Mouse (Mus musculus) mouse embryonic stem cell (cell line): ENCODE results near the gene Tulp1.
"Not testable (repeated sequence)": the region's sequence is repeated elsewhere in the genome, so short reads cannot be mapped to it uniquely, and the experiment has no call there.

Experiments used
- in situ Hi-C, 2 experiments: fragments of 300-500 bp; cut with MboI; formaldehyde crosslinking; loops; 1 replicate in 1 of 2; 3 replicates in 1 of 2; pipeline ENCODE4 v1.14.3; 2019 to 2020; ENCODE audit warnings: low sequenced_read_pairs in 2 of 2, low pct_unique_long_range_greater_than_20kb in 1 of 2, mixed read lengths in 1 of 2; ENCODE audit not compliant: unreplicated experiment in 1 of 2

Tulp1 gene

DNA sequence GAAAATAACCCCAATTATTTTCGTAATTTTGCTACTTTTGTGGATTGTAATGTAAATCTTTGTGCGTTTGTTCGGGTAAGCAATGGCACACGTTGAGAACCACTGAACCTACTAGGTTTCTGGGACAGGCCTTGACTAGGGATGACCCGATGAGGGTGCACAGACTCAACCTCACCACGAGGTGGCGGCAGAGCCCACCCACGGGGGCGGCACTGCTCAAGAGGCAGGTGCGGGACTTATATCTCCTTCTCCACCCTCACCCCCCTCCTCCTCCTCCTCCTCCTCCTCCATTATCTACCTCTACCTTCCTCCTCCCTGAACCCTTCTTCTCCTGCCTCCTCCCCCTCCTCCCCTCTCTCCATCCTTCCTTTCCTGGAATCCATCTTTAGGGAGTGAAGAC, 8.8 kb upstream of the Tulp1 start:
- in situ Hi-C loops, result no loop called here

DNA sequence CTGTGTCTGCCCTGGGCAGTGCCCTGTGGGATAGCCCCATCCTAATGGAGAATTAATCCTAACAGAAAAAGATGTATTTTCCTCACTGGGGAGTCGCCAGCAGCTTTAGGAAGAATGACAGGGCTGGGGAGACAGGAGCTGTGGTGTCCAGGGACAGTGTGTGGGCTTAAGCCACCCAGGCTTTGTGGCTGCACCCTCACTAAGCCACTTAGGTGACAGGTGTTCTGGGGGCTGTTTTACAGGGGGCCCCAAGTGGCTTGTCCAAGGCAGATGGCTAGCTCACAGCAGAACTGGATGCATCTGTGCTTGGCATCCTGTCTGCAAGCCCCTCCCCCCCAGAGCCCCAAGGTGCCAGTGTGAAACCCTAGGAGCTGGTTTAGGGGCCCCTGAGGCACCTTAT, 6.9 kb upstream of the Tulp1 start:
- in situ Hi-C loops, result no loop called here

DNA sequence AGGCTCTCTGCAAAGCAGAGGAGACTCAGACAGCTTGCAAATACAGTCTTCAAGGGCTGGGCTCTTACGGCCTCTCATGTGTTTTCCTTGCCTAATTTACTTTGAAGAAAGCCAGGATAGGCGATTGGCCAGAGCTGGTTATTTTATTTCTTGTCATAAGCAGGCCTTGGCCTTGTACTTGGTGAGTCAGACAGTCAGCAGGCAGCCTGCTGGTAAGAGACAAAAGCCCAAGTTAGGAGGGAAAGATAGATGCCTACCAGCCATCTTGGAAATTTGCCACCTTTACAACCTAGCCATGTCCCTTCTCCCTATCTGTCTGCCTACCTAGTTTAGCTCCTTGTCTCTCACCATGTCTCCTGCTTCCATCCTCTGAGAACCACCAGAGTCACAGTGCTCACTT, 6.3 kb upstream of the Tulp1 start:
- in situ Hi-C loops, result no loop called here

DNA sequence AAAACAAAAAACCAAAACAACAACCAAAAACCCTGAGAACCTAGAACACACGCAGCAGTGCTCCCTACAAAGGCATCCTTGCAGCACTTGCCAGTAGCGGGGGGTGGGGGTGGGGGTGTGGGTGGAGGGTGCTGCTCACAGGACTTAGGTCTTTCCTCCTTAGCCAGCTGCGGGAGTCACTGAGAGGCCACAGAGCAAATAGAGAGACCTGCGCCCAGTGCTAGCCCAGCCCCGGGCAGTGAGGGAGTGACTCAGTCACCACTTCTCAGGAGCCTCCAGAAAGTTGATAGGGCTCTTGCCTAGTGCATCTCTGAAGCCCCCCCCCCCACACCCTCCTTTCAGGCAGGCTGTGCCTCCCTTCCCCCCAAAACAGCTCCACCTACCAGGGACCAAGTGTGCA, 4.0 kb upstream of the Tulp1 start:
- in situ Hi-C loops, result no loop called here

DNA sequence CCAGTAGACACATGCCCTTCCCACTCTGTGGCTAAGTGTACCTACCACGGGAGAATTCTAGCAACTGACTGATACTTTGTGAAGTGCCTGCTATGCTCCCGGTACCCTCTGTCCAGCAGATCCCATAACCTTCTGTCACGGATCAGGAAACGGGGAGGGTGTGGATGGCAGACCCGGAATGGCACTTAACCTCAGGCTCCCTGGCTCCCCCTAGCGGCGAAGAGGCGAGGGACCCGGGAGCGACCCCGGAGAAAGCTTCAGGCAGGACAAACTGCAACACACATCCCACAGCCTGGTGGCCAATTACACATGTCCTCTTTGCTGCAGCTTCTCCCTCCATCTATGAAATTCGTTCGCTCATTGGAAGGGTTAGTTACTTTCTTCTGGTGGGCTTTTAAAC, 3.4 kb upstream of the Tulp1 start:
- in situ Hi-C loops, result no loop called here

DNA sequence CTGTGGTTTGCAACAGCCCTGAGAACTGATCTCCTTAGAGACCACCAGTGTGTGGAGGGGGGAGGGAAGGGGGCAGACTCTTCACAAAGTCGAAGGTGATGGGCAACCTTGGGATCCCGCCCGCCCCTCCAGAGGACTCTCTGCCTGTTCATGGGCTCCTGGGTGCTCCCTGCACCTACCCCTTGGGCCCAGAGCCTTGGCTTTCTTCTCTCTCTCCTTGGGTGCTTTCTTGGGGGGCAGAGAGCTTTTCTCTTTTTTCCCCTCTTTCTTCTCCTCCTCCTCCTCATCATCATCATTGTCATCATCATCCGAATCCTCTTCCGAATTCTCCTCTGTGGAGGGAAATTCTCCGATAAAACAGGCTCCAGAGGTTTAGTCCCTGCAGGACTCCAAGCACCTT, 1.5 kb downstream of the Tulp1 start:
- in situ Hi-C loops, result no loop called here

DNA sequence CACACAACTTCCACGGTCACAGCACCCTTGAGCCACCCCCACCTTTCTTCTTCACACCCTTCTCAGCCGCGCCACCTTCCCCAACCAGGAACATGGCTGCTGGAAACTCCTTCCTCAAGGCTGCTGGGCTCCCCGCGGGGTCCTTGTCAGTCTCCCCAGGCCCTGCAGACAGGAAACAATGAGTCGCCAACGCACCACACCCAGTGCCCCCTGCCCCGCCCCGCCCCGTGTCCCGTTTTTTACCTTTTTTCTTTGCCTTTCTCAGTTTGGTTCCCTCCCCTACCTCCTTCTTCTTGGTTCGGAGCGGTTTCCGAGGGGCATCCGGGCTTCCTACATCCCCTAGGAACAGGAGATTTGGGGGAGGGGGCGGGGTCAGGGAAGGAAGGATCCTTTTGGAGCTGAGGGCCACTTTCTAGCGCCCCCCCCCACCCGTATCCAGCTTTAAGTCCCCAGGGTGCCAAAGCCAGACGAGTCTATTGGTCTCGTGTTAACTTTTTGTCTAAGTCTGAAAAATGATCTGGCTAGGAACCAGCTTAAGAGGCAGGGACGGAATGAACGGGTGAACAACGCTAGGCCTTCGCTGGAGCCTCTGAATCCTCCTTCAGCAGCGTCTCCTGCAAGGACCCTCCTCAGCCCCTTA, 2.2 kb downstream of the Tulp1 start:
- in situ Hi-C loops, result no loop called here

DNA sequence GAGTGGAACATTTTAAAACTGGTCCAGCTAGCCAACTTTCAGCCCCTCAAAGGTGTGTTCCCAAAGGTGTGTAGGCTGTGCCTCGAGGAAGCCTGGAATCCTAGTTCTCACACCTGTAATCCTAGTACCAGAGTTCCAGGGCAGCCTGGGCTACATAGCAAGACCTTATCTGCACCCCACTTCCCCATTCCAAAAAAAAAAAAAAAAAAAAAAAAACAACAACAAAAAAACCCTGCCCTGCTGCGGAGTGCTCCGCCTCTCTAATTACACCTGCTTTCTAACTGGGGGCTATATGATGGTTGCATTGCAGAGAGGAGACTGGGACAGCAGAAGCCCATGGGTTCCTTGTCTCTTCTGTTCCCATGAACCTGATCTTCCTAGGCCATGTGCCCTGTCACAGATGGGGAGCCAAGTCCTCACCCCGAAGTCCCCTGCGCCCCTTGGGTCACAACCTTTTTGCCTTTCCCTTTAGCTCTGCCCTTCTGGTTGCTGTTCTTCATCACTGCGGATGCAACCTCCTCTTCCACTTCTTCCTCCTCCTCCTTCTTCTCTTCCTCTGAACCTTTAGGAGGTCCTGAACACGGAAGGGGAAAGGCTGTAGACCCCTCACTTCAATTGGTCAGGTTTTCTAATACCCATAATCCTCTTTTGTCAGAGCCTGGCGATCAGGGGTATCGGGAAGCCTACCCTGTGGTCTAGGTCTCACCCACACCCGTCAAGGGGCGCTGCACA, 2.9 kb downstream of the Tulp1 start:
- in situ Hi-C loops, result no loop called here

DNA sequence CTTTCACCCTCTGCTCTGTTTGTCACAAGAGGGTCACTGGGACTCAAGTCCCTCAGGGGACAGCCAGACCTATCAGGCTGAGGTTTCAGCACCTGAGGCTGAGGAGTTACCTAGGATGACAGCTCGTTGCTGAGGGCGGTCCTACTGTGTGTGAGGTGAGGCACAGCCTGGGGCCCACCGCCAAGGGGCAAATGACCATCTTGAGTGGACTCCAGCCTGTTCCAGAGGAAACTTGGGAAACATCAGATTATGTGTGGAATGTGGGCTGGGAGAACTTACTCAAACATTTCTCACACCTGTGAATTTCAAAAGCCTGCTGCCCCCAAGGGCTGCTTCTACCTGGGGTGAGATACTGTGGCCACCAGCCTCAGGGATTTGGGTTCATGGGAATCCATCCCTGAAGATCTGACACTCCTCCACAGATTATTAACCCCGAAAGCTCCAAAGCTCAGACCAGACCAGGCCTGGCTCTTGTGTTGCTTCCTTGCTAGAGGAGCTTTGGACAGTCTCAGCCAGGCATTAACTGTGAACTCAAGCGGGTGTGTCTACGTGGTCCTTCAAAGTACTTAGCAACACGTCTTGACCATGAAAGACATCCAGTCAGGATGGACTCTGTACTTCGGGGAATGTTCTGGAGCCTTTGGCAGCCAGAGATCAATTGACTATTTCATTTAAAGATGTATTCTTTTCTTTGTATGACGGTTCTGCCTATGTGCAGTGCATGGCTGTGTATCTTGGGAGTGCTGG, 4.3 kb downstream of the Tulp1 start:
- in situ Hi-C loops, result no loop called here

DNA sequence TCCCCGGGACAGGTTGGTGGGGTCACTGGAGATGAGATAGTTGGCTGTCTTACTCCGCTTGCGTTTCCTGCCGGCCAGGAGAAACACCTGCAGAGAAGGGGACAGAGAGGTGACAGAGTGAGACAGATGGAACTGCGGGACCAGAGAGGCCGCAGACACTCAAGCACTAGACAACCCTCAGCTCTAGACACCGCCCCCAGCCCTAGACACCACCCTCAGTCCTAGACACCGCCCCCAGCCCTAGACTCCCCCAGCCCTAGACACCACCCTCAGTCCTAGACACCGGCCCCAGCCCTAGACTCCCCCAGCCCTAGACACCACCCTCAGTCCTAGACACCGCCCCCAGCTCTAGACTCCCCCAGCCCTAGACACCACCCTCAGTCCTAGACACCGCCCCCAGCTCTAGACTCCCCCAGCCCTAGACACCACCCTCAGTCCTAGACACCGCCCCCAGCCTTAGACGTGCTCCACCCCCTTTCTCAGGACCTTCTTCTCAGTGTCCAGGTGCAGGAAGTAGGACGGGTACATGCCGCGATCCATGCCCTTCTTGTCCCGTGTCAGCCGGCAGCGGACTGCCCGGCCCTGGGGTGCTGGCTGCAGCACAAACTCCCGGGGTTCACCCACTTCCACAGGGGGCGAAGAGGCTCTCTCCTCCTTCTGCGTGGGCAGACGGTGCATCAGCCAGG, 6.3 kb downstream of the Tulp1 start:
- in situ Hi-C loops, result not testable (repeated sequence)

DNA sequence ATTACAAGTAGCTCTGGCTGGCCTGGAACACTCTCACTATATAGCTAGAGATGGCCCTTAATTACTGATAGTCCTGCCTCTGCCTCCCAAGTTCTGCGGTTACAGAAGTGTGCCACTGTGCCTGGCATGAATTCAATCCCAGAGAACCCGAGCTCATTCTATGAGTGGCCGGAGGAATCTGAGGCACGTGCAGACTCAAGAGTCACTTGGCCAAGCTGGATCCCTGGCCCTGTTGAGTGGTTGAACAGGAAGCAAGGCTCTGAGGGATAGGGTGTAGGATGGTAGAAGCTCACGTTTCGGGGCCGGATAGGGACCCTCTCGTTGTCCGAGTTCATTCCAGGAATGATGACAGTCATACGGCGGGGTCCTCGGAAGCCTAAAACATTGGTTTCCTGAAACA, 9.2 kb downstream of the Tulp1 start:
- in situ Hi-C loops, result no loop called here

DNA sequence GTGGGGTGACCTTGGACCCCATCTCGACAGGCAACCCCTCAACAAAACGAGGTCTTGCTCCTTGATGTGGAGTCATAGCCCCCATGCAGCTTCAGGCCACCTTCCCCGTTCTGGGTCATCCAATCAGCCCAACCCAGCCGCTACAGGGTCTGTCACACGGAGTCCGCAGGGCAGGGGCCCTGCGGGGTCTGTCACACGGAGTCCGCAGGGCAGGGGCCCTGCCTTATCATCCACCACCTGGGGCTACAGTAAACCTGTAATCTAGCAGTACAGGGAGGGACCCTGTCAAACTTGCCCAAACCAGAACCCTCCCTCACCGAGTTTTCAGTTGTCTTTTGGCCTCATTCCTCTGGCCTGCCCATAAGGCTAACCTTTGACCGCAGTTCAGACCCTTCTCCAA, 13.0 kb downstream of the Tulp1 start:
- in situ Hi-C loops, result no loop called here

DNA sequence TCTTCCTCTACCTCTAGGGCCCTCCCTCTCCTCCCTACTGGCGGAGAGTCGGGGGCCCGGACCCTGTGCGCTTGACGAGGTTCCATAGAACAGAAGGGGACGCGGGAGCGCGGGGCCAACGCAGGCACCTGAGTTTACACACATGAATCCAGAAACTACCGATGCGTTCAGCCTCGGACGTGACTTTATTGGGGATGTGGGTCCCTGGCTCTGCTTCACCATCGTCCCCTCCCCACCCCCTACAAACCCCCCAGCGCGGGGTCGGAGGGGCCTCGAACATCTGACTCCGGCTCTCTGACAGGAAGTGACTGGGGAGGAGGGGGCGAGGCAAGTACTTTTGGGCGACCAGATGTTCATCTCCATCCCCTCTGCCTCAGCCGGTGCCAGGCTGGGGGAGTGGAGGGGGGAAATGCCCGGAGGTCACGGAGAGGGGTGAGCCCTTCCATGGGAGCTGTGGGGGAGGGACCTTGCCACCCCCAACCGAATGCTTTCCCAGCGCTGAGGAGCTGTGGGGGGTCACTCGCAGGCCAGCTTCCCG, 13.6 kb downstream of the Tulp1 start:
- in situ Hi-C loops, result no loop called here

DNA sequence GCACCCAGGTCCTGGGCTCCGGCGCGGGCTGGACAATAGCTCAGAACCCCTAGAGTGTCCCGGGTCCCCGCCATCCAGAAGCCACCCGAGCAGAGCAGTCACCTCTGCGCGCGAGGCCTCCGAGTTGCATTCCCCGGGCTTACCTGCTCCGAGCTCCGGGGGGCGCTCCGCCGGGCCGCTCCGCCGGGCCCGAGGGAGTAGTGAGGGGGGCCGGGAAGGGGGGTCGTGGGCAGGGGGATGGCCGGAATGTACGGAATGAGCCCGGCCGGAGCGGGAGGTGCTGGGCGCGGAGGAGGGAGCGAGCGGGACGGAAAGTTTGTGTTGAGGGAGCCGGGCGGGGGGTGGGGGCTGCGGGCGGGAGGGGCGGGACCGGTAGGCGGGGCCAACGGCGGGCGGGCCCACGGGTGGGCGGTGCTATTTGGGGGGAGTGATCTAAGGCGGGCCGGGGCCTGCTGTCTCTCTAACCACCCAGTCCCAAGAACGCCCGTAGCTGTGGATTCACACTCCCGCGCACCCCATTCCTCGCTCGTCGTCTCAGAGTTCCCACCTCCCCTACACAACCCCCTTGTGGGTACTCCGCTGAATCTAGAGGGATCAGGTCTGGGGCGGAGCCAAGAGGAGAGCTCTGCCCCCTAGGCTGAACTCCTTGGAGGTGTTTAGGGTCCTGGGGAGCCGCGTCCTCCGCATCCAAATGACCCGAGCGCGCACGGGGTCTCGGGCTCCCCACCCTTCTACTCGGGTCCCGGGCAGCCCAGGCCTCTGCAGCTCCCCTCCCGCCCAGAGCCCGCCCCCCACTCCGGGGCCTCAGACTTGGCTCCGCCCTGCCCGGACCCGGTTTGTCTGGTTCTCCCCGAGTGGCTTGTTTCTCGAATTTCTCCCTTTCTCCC, 14.3 kb downstream of the Tulp1 start, which contains the start of gene Tead3:
Tead3 (minus strand) TSS at position 352 of the 887 bp plus-strand sequence.
- in situ Hi-C loops, result no loop called here

DNA sequence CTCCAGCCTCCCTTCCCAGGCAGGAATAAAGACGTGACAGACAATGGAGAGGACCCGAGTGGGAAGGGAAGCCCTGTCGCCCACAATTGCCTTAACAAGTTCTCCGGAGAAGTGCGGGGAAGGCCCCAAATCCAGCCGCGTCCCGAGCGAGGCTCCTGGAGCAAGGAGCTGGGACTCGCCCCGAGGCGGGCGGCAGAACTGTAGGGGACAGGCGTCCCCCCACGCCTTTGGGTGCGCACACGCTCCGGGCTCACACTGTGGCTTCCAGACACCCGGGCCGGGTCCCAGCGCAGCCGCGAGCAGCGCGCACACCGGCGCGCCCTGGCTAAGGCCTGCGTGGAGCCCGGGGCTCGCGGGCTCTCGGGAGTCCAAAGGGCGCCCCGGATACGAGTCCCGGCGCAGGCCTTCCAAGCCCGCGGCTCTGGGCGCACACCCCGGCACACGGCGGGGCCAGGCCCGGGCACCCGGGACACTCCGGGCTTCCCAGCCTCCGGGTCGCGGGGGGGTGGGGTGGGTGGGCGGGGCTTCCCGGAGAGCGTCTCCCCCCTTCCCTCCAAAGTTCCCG, 15.0 kb downstream of the Tulp1 start:
- in situ Hi-C loops, result no loop called here

DNA sequence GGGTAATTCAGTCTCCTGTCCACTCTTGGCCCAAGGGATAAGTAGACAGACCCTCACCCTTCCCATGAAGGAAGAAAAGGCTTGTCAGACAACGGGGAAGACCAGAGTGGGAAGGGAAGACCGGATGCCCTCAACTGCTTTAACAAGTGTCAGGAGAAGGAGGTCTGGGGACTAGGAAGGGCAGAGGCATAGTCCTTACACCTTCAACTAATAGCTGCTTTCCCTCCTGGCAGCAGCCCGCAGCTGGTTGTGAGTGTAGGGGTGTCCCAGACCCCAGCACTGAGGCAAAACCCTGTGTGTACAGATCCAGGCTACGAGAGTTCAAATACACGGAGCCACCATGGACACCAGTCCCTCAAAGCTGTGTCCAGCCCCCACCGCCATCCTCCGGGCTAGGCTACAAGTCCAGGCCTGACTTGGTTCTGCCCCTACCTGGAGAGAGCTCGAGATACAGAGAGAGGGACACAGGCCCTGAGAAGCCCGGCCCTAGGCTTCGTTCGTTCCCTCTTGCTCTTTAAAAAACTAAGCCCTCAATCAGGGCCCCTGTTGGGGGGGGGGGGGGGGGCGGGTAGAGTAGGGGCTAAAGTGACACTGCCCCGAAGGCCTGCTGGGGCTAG, 15.7 kb downstream of the Tulp1 start:
- in situ Hi-C loops, result no loop called here

DNA sequence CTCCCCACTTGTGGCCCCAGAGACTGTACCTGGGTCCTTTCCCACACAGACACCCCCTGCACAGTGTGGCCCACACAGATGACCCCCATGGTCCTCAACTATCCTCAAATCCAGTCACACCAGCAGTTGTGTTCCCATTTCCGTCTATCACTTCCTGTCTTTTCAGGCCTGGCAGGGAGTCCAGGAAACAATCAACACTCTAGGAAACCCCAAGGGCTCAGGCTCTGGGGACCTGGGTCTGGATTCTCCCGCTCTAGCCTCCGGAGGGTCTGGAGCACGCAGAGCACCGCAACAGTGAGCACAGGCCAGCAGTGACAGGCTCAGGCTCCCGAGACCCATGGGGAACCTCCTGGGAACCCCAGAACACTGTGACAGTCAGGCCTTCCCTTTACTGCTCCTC, 16.8 kb downstream of the Tulp1 start:
- in situ Hi-C loops, result no loop called here
